Mouse (Mus musculus): ENCODE results near the gene Sorcs2.

Sorcs2 gene

DNA sequence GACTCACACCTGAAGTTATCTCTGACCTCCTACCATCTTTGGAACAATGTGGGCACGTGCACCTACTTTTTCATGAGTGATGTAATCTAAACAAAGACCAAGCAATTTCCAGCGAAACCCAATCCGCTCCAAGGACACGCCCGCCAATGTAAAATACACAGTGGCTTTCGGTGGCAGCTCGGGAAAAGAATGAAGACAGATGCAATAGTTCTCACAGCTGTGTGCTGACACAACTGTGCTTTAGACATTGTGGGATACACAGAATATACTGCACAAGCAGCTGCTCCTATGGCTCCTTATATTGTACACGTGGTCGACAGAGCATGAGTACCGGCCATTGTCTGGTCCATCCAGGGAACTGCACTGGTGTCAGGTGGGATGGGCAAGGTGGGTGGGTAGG is 275.0 kb downstream of the Sorcs2 start:
- DNase-seq (ENCODE audit: low spot score): no peak

DNA sequence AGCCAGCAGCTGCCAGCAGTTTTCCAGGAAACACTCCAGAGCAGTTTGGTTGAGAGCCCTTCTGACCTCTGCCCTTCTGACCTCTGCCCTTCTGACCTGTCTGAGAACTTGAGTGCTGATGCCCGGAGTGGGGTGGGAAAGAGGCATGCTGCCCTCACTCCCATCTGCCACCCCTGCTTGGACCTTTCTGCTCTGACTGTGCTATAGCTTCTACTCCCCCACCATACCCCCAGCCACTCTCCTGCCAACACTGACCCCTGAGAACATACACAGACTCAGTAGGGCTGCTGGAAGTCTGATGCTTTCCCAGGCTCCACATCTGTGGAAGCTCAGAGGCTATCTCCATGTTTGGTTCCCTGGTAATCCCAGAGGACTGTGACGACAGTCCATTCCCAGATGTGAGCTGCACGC is 277.0 kb downstream of the Sorcs2 start:
- no peak for DNase-seq (ENCODE audit: low spot score)

DNA sequence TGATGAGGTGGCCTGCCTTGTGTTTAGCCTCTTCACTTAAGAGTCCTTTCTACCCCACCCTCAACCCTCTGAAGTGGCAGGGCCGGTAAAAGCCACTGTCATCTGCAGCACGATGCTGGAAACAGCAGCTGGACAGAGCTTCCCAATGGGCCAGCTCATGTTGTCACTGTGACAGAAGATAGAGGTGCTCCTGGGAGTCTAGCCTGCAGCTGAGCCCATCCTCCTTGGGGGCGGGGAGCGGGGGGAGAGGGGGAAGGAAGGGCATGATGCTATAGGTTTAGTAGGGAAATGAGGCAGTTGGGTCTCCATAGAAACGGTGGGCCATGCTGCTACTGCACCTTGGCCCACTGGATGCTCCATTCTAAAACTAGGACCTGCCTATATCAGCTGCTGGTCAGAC is 279.9 kb downstream of the Sorcs2 start:
- no peak for DNase-seq (ENCODE audit: low spot score)

DNA sequence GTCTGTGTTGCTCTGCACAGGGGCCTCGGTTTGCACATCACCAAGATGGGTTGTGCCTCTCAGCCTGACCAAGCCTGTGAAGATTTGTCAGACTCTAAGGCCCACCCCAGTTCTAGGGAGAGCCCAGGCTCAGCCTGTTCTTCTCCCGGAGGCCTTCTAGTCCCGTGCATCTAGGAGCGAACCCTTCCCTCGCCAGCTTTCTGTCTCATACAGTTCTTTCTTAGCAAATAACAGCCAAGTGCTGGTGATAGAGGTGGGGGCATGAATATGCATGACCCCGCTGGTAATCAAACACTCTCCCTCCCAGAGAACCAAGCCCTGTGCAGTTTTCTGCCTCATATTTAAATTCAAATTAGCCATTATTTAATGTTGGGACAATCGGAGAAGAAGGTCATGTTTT is 282.4 kb downstream of the Sorcs2 start:
- no peak for DNase-seq (ENCODE audit: low spot score)

DNA sequence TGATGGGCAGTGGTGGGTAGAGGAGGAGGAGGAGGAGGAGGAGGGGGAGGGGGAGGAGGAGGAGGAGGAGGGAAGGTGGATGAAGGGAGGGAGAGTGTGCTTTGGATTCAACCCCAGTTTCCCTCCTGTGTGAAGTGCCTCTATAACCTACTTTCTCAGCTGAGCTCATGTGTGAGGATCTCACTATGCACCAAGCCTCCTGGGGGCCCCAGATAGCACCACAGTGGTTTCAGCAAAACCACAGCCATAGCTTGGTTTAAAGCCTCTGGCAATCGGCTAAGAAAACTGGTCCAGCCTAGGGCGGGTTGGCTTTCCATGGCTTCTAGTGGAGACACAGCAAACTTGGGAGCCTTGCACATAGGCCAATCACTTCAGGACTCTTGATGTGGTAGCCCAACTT is 284.2 kb downstream of the Sorcs2 start:
- DNase-seq (ENCODE audit: low spot score): no peak

DNA sequence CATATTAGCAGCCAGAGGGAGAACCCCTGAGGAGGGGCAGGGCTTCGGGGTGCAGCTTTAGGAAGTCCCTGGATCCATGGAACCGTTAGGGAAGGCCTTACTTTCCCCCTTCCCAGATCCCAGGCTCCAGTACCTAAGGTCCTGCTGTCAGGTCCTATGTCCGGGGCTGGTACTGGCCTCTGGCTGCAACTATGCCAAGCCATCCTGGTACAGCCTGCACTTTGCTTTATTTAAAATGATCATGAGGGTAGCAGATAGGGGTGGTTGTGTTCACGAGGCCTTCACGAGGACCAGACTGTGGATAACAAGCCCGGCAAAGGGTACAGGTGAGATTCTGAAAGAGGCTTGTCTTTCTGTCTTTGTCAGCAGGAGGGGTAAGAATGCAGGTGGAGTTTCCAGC is 285.2 kb downstream of the Sorcs2 start:
- no peak for DNase-seq (ENCODE audit: low spot score)

DNA sequence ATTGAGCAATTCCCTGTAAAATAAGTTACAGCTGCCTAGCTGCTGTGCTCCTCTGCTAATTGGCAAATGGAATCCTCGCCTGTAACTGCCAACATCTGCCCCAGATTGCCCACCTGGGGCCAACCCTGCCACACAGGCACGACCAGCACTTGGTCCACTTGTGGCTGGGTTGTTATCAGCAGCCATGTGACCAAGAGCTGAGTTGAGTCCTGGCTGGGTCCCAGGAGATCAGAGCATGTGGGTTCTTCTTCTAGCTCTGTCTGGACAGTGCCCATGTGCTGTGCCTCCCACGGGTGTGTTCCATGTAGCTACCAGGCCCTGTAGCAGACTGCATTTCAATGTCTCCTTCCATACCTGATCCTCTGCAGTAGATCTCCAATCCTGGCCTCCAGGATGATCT is 286.4 kb downstream of the Sorcs2 start:
- DNase-seq (ENCODE audit: low spot score): no peak

DNA sequence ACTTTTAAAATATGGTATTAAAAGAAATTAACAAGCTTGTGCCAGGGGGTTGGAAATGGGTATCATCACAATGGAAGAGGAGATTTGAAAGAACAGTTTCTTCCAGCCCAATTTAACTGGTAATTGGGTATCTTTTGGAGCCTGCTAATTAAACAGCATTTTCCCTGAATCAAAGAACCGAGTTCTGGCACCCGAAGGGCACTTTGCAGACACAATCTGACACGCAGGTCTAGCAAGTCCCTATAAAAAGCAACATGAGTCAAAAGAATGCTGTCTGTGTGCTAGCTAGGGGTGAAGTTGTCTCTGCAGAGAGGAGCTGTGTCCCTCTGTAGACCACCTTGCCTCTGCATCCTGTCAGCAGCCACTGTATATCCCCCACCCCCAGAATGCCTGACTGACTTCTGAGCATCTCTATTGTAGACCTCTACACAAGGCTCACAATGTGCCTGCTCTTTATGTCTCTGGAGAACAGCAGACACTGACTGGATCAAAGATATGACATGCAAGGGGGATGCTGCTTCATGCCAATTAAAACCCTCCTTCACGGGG is 289.5 kb downstream of the Sorcs2 start:
- DNase-seq (ENCODE audit: low spot score): no peak

DNA sequence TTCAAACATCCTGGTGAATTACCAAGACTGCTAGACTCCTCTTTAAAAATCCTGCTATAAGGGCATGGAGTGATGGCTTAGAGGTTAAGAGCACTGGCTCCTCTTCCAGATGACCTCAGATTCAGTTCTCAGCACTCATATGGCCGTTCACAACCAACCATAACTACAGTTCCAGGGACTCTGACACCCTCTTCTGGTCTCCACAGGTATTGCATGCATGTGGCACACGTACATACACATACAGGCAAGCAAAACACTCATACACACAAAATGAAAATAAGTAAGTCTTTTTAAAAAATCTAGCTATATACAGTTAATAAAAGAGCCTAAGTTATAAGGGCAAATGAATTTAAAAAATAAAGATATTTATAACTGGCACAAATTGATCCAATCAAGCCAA is 294.5 kb downstream of the Sorcs2 start:
- DNase-seq (ENCODE audit: low spot score): no peak

DNA sequence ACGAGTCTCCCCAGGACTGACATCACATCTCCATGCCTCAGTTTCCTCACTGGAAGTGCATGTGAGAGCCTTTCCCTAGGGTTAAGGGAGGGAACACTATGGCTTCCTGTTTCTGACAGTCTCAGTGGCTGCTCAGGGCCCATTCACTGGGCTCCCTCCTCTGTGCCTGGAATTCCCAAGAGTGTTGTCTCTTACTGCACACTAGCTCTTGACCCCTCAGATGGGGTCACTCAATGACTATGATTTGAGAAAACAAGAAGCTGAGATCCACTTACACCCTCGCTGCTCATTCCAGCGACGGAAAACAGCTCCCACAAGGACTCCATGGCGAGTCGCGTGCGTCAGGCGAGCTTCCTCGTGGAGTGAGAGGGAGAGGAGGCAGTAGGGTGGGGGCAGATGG is 296.8 kb downstream of the Sorcs2 start:
- DNase-seq (ENCODE audit: low spot score): no peak

DNA sequence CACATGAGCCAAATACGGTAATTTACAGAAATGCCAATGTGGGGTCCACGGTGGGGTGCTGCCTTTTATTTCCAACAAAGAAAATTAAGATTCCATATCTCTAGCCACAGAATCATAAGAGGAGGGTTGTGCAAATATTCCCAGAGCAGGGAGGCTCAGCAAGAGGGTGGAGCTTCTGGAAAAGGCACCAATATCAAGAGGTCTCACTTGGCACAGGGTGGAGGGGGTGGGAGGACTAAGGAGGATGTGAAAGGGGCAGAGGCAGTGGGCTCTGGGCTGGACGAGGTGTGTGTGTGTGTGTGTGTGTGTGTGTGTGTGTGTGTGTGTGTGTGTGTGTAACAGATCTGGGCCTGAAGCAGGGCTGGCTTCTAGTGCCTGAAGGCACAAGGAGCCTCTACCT is 297.5 kb downstream of the Sorcs2 start:
- DNase-seq (ENCODE audit: low spot score): no peak

DNA sequence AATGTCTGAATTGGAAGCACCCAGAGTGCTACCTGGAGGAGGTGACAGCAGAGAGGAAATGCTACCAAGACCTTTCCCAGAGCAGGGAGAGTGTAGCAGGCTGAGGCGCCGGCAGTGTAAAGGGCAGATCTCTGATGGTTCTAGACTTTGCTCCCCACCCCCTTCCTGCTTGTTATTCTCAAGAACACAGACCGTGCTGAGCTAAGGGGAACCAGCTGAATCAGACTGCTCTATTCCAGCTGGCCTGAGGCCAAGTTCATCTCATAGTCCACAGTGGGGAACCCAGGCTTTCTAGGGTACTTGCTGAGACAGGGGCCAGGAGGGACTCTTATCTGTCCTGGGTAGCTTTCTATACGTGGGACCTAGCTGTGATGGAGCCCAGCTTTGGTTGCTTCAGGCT is 298.3 kb downstream of the Sorcs2 start:
- DNase-seq (ENCODE audit: low spot score): no peak

DNA sequence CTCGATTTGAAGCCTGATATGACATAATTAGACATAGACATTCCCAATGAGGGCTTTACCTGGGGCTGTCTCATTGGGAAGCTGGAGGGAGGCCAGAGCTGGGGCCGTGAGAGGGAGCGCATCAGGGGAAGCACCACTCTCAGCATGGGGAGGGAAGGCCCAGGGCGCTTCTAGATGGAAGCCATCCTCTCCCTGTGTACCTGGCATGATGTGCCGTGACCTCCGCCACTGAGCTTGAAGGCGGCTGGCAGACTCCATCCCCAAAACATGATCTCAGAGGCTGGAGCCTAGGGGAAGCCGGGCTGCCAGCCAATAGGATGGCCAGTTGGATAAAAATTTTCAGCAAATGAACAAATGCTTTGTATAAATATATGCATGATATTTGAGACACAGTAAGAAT is 301.9 kb downstream of the Sorcs2 start:
- no peak for DNase-seq (ENCODE audit: low spot score)

DNA sequence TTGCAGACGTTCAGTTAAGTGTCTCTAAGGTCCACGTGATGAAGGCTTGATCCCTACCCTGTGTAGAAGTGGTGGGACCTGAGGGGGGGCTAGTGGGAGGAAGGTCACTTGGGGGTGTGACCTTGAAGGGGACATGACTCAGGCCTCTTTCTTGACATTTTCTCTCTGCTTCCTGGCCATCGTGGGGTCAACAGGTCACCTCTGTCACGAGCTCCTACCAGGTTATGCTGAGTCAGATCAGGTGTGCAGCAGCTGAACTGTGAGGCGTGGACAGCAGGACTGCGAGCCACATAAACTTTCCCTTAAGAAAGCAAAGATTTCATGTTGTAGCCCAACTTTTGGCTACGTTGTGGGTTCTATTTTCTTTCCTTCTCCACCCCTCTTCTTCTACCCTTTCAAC is 307.9 kb downstream of the Sorcs2 start:
- DNase-seq (ENCODE audit: low spot score): no peak

DNA sequence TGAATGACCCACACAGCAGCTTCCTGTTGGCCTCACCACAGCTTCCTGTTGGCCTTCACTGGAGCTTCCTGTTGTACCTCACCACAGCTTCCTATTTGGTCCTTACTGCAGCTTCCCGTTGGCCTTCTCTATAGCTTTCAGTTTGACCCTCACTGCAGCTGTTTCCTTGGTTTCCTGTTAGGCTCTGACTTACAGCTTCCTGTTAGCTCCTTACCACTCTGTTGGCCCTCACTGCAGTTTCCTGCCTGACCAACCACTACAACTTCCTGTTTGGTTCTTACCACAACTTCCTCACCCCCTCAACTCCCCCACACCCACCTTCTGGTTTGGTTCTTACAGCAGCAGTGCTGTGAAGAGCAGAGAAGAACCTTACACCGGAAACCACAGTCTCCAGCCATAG is 308.7 kb downstream of the Sorcs2 start:
- DNase-seq (ENCODE audit: low spot score): no peak

DNA sequence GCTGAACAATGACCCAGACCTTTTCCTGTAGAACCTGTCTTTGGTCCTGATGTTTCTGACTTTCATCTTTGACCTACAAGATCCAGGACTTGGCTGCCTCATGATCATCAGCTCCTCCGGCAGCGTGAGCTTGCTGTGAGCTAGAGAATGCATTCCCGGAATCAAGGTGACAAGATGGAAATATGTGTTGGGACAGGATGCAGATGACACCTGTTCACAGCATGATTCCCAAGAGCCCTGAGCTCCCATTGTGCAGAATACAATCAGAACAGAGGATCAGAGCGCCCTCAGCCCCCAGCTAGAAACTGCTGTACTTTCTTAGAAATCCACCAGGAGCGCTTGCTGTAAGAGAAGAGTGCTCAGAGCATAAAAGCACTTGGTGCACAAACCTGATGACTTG is 311.0 kb downstream of the Sorcs2 start:
- no peak for DNase-seq (ENCODE audit: low spot score)

DNA sequence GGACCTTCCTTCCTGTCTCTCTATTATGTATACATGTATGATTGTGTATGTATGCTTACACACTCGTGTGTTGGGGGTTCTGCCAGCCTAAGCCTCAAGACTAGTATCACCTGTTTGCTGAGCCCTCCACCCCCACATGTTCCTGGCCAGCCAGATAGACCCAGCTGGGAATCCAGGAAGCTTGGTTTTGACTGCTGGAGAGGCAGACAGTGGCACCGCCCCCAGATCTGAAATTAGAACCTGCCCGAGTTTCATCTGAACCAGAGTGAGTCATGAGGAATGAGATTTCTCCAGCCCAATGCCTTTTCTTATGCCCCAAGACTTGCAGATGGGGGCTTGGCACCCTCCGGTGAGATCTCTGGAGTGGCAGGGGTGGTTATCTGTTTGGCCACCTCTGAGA is 312.3 kb downstream of the Sorcs2 start:
- DNase-seq (ENCODE audit: low spot score): peak; percentile 6

DNA sequence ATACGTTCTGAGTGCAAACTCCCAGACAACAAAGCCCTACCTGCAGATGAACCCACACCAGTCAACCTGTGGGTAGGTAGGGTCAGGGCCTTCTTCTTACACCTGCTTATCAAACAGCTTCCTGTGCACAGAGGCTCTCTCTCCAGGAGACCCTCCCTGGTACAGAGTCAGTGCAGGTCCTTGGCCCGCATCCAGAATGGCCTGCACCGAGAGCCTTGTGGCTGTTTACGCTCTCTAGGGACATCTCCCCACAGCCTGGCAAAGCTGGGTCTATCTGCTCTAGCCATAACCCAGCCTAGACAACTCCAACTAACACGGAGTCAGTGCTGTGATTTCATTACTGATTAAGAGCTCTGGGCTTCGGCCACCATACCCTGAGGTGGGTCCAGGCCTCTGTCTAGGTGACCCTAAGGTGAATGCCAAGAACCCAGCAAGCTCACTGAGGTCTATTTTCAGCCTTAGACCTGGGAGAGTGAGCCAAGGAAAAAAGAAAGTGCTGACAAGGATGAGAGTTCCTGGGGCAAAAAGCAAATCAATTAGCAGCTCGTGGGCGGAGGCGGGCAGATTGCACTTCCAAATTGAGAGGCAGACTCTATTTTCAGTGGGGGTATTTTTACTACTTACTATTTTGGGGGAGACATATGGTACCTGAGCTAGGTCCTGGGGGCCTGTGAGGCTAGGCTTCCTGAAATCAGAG is 313.9 kb downstream of the Sorcs2 start:
- DNase-seq (ENCODE audit: low spot score): no peak

DNA sequence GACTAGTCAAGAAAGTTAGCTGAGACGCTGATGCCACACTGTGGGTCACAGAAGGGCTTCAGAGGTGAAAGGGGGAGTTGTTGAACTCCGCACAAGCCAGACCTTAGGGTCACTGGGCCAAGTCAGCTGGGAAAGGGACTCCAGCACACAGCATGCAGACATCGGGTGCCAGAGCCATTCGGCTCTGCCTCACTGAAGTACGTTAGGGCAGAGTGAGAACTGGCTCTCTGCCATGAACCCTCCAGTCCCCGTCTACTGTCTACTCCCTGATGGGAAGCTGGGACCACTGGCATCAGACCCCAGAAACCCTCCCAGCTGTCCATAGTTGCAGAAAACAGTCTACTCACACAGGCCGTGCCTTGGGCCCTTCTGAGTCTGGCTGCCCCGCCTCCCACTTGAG is 316.9 kb downstream of the Sorcs2 start:
- no peak for DNase-seq (ENCODE audit: low spot score)

DNA sequence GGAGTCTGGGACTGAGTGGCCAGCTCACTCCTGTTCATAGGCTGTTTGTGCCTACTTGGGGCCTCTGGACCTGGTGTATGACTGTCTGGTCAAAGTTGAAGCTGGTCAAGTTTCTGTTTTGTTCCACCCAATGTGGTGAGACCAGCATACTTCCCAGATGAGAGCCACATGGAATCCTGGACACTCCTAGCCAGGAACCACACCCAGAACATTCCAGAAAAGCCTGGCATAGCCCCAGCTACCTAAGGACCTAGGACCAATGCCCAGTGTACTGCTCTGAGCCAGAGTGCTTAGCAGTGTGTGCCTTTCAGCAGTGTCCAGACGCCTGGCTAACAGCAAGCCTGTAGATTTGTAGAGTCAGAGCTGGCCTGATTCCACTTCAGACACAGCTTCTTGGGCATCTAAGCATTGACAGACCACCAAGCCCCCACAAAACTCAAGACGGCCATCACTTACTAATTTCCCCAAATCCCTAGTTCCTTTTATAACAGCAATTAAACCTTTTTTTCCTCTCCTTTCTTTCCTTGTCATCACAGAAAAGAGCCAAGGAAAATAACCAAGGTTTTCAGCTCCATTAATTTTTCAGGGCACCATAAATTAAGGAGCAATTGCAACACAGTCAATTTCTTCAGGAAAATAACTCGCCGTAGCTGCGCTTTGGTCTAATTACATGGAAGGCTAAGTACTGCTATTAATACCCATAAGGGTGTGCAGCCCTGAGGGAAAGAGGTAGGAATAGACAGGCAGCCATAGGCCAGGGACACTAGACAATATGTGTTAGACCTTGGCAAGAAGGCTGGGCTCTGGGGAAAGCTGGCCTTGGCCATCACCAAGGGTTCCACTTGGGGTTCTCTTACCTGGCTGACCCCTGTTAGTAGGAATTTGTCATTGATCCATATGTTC is 322.5 kb downstream of the Sorcs2 start:
- DNase-seq (ENCODE audit: low spot score): peak; percentile 38

DNA sequence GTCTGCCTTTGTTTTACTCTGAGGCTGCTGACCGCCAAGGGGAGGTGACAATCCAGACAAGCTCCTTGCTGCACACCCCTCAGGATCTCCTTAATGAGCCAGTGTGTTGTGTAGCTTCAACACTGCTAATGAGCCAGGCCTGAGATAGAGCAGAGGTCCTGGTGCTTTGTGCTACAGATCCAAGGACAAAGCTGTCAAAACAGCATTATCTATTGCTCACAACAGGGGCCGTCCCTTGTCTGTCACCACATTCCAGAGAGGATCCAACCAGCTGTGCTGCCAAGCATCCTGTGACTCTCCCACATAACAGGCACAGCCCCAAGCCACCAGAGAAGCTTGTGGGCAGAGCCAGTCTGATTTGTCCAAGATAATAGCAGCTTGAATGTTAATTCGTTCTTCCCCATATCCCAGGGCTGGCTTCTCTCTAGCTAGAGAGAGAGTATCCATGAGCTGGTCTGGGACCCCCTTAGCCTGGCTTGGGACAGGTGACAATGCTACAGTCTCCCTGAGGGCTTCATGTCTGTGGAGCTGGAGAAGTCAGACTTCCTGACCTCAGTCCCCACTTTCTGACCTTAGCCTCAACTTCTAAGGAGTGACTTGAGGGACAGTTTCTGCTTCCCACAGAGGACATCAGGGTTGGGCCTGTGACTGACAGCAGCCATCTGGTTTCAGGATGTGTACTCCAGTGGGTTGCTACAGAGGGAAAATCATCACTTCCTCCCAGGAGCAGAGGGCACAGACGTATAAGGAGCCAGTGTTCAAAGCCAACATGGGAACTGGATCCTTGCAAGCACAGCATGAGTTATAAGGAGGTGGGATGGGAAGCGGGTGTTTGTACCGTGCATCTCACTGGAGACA is 328.2 kb downstream of the Sorcs2 start:
- no peak for DNase-seq (ENCODE audit: low spot score)

DNA sequence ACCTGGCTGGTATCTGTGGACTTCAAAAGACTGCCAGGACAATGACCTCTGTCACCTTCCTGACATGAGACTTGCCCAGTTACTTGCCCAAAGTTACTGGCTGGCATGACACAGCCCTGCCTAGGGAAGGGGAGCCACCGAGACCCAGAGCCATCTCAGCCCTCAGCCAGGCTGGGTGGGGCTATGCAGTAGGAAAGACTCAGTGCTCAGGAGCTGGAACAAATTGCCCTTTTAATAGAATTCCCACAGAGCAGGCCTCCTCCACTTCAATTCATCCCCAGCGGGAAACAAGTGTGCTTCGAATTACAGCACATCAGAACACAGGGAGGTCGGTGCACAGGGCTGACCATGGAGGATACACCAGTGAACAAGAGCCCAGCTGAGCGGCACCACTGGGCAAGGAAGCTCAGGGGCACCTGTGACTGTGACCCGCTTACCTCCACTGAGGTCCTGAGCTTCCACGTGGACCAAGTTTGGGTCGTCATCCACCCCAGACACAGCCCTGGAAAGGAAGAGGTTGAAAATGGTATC is 330.2 kb downstream of the Sorcs2 start:
- DNase-seq (ENCODE audit: low spot score): no peak

Data from urinary bladder, postnatal 14 days (tissue).